Mouse (Mus musculus): ENCODE measurements around the gene Fcnb. TPM values are rescaled to one million over a fixed set of nuclear protein-coding genes. Genes with fewer than 3 reads are reported as not detected.
A peak's percentile ranks its signal among the peaks of the same experiment; 100 is the strongest.

Gene Fcnb
- polyA plus RNA-seq, 1 experiment from 2014 or later, result 4.1 TPM

- 70% methylated on average over 7 of the region's 9 CpGs for WGBS
- H3K9ac ChIP-seq (ENCODE audit: low read depth, low read length), result peak overlapping the region; percentile 26
- no peak for DNase-seq (ENCODE audit: low spot score)
- peaks cover 13% of the 10 kb centered on the region for H3K36me3 ChIP-seq (ENCODE audit: control insufficient read depth, insufficient read depth, low read length)
- H3K27ac ChIP-seq (ENCODE audit: low read depth, low read length), result peak overlapping the region; percentile 57
- no peak overlapping the region for H3K4me3 ChIP-seq (ENCODE audit: low read depth, low read length)
- H3K27me3 ChIP-seq (replicated peaks; ENCODE audit: control insufficient read depth, insufficient read depth, low read length), result no peaks in the 10 kb centered on the region
- no peaks in the 10 kb centered on the region for H3K9me3 ChIP-seq (ENCODE audit: control insufficient read depth, low read length)
- peak; percentile 29 for ATAC-seq (replicated peaks; ENCODE audit: low FRiP score)
- no peak overlapping the region for H3K4me2 ChIP-seq
- H3K4me1 ChIP-seq (replicated peaks; ENCODE audit: control insufficient read depth, insufficient read depth, low read length), result peaks cover 15% of the 10 kb centered on the region
Measured at GRCm38 (mm10) chr2:28031860-28032259, 52.8 kb downstream of the Fcnb start.

Other genes starting within 250 kb of the Fcnb start
- gene Col5a1, start 198.5 kb downstream of the Fcnb start, polyA plus RNA-seq (2014; fragmentation: Nextera tagmentation; extraction: Ambion mirVana), result 23.3 and 27.9 TPM in 2 replicates
- 8.8 and 9.4 TPM in 2 replicates for gene Olfm1, start 108.1 kb upstream of the Fcnb start, polyA plus RNA-seq (2014; fragmentation: Nextera tagmentation; extraction: Ambion mirVana)